Mouse (Mus musculus) left cerebral cortex, postnatal 25 days (tissue): ENCODE results near the gene Filip1. TPM values are rescaled to one million over a fixed set of nuclear protein-coding genes. Genes with fewer than 3 reads are reported as not detected.

ENCODE experiments used
- DNase-seq, 2 experiments: peaks; one replicate each; pipeline ENCODE4 v3.0.0; 2022; ENCODE audit warnings: low spot score in 2 of 2, mixed read lengths in 1 of 2
- intact Hi-C: fragments of 180-260 bp; cut with DNase I; formaldehyde crosslinking; loops from one replicate; pipeline ENCODE4 v1.15.1; 2025
- total RNA-seq, 2 experiments: library from RNA; stranded (reverse); gene quantifications; 2 replicates each; pipeline ENCODE4 v1.2.3; 2021

Filip1 gene
- total RNA-seq, 2 experiments from 2014 or later, result 15.2 to 22.7 TPM

- intact Hi-C loops, result no loop called here
- DNase-seq, result peak in 1 of 2 experiments; percentile 77
Observed at GRCm38 (mm10) chr9:79919750-79920539, 92.7 kb downstream of the Filip1 start.

DNA sequence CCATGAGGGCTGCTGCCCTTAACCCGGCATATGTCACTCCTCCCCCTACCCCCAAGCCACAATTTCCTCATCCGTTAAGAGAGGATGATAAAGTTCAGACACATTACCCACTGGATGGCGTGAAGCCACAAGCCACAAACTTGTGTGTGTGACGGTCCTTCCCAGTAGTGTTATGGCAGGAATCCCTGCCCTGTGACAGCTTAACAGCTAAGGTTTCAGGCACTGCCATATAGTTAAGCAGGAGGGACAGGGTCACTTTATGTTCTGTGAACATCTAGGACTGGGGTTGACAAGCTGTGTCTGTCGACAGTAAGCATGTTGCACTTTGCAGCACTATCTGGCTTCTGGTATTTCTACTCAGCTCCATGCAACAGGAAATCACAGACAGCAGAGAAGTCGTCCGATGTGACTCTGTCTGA, 93.3 kb downstream of the Filip1 start:
- no peak for DNase-seq
- intact Hi-C loops, result no loop called here

DNA sequence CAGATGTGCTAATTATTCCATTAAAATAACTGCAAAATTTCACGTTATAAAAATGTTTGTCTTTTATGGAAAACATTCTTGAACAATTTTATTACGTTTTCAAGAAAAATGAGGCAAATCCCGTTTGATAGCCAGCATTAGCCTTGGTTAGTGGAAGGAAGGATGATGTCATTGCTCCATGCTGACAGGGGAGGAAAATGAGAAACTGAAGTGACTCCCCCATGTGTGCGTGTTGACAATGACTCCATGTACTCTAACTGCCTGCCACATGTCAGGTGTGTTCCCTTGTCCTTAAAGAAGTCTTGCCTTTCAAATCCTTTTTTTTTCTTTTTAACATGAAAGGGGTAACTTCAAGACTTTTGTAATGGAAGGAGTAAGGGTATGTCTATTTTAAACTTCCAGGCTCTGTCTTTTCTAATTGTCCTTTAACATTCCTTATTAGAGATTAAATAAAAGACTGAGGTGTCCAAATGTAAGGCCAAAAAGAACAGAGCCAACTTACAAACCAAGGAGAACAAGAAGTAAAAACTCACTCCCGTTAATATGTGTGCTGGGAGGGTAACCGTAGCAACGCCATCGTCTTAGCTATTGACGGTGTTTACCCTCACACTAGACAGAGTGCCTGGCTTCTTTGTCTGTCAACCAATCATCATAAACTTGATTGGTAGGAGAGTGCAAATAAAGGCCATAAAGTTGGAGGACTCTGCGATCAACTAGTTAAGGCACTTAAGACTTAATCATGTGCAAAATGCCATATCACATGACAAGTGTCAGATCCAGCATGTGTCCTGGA, 94.1 kb downstream of the Filip1 start:
- no peak for DNase-seq
- intact Hi-C loops, result no loop called here

GRCm38 (mm10) chr9:79914276-79914675, 98.4 kb downstream of the Filip1 start:
- peak in 1 of 2 experiments; percentile 41 for DNase-seq

GRCm38 (mm10) chr9:79912971-79913370, 99.7 kb downstream of the Filip1 start:
- intact Hi-C loops, result no loop called here
- DNase-seq, result no peak

More at GRCm38 (mm10) chr9:79914276-79914675, 98.4 kb downstream of the Filip1 start:
- intact Hi-C loops, result no loop called here

DNA sequence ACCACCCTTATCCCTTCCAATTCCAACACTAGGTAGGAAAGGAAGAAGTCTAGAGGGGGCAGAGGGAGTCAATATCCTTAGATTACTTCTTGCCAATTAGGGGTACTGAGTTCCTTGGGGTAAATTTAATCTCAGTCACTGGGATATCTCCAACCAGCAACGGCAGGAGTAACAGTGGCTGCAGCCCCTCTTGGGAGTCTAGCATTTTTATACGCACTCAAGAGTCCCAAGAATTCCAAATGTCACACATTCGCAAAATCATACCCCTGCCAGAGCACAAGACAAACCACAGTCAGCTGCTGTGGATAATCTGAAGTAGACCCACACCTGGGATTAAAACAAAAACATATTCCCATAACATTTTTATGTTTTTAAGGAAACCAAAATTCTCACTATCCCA, 102.5 kb downstream of the Filip1 start:
- intact Hi-C loops, result no loop called here
- no peak for DNase-seq

GRCm38 (mm10) chr9:79898815-79899214, 113.8 kb downstream of the Filip1 start:
- DNase-seq, result no peak
- intact Hi-C loops, result no loop called here

DNA sequence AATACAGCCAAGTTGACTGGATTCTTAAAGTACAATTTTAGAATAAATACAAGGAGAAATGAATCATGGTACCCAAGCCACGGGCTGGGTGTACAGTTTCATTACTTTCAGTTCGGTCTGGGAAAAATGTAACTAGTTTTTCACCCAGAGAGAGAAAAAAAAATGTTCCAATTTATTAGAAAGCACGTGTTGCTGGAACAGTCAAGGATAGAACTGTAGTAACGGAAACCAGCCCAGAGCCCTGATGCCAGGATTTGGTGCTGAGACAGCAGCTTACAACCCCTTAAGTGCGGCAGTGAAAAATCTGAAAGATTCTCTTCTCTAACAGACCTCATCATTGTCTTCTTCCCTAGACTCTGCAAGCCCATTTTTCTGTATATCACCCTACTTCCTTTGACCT, 118.0 kb downstream of the Filip1 start:
- intact Hi-C loops, result no loop called here
- DNase-seq, result no peak

DNA sequence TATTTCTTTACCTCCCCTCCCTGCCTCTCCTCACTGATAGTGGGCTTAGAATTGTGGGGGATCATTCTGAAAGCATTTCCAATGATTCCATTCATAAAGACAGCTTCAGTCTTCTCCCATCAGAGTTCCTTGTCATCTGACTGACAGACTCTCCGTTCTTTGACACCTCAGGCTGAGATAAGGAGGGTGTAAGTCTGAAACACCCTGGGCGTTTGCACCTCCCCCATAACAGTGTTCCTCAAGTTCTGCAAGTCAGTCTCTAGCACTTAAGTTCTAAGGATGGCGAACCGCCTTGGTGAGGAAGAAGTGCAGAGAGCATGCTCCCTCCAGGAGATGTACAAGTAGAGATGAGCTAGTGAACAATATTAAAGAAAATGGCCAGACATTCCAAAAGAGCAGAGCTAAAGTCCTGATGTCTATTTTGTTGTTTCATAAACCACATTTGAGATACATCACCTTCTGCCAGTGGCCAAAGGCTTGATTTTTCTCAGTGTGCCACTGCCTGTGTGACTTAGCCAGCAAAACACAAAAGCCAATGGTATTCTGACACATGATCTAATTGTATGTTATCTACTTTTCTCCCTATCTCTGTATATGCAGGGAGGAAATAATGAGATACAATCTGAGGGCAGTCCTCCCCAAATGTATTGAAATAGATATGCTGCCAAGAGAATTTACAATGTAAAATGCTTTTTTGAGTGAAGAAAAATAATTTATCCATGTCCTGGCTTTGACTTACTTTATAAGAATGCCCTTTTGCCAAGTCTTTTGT, 118.6 kb downstream of the Filip1 start:
- intact Hi-C loops, result no loop called here
- DNase-seq, result no peak

- DNase-seq, result no peak
- intact Hi-C loops, result no loop called here
Observed at GRCm38 (mm10) chr9:79892183-79892582, 120.5 kb downstream of the Filip1 start.

GRCm38 (mm10) chr9:79890488-79890887, 122.2 kb downstream of the Filip1 start:
- no peak for DNase-seq
- intact Hi-C loops, result no loop called here

DNA sequence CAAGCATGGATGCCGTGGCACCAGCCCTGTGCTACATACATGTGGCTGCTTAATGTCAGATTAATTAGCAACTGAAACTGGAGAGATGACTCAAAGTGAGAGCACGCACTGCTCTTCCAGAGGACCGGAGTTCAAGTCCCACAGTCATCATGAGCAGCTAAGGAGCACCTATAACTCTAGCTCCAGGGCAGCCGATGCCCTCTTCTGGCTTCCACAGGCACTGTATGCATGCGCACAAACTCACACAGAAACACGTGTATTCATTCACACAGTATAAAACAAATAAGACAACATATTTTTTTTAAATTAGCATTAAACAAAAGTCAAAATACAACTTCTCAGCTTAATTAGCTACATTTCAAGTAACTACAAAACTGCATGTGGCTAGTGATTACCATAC, 123.5 kb downstream of the Filip1 start:
- DNase-seq, result no peak
- intact Hi-C loops, result loop anchor here (5.0 kb wide), 1 partner anchor 113 kb away; no protein-coding TSS in a partner anchor

- no peak for DNase-seq
- intact Hi-C loops, result loop anchor here (5.0 kb wide), 1 partner anchor 117 kb away; no protein-coding TSS in a partner anchor
Observed at GRCm38 (mm10) chr9:79885244-79886210, 127.1 kb downstream of the Filip1 start.

DNA sequence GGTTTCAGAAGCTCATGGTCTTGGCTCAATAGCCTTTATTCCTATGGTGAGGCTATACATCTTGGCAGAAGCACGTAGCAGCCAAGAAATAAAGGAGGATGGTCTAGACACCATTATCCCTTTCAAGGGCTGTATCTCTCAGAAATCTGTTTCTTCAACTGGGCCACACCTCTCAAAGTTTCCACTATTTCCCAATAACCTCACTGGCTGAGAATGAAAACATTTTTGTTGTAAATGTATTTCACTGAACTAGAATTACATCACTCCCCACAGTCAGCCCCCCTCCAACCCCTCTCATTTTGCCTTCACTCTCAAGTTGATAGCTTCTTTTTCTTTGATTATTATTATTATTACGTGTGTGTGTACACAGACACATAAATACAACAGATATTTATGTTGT, 129.5 kb downstream of the Filip1 start:
- no peak for DNase-seq
- intact Hi-C loops, result no loop called here

GRCm38 (mm10) chr9:79880031-79880430, 132.6 kb downstream of the Filip1 start:
- no peak for DNase-seq
- intact Hi-C loops, result no loop called here

- intact Hi-C loops, result no loop called here
- peak in 1 of 2 experiments; percentile 10 for DNase-seq
Observed at GRCm38 (mm10) chr9:79875522-79876131, 137.0 kb downstream of the Filip1 start.

DNA sequence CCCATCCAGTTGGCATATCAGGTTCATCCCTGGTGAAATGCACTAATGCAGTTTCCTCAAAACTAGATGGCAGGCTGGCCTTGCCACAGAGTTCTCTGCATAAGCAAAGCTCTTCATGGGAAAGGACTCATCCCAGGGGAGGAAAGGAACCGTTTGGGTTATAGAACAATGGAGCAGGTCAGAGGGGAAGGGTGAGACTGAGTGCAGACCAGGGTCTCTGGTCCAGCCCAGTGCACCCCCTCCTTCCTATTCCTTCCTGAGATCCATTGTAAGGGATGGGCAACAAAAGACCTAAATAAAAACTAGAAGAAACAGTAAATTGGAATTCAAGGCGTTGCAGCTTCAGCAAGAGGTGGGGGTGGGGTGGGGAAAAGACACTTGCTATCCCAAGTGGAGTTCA, 140.1 kb downstream of the Filip1 start:
- intact Hi-C loops, result no loop called here
- no peak for DNase-seq

DNA sequence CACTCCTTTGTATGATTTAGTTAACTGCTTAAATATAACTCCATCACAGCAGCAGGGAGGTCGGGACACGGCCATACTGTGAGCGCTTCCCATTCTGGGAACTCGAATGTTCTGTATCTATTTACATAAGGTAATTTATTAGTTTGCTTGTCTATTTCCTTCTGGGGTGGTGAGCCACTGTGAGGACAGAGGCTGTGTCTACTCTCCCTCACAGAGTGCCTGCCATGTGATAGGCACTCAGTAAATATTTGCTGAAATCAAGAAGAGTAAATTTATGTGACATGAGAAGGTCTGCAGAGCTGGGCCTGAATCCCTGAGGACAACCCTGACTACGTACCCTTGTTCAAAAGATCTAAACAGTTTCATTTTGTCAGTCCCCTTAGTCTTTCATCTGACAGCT, 143.1 kb downstream of the Filip1 start:
- intact Hi-C loops, result no loop called here
- no peak for DNase-seq
